Mouse (Mus musculus) CH12.LX (cell line): ENCODE results near the gene Rep15. TPM values are rescaled to one million over a fixed set of nuclear protein-coding genes. Genes with fewer than 3 reads are reported as not detected.

Experiments used
- DNase-seq: peaks from one replicate; pipeline ENCODE4 v3.0.0-alpha.2; 2013; ENCODE audit errors: extremely low read depth
- H3K27ac ChIP-seq: 2 replicates; pipeline ENCODE4 v1.5.1; 2012; ENCODE audit warnings: low read depth, mild to moderate bottlenecking, control low read depth, moderate library complexity; ENCODE audit not compliant: insufficient read depth
- H3K27me3 ChIP-seq: replicated peaks from 2 replicates; pipeline ENCODE3; 2012; ENCODE audit warnings: inconsistent platforms
- H3K36me3 ChIP-seq, 2 experiments: replicated peaks in 1 of 2; 2 replicates each; pipeline versions ENCODE3 to v1.6.1; 2012; ENCODE audit warnings: inconsistent platforms in 1 of 2, low read length in 1 of 2, mild to moderate bottlenecking in 1 of 2, mixed read lengths in 1 of 2, moderate library complexity in 1 of 2; ENCODE audit not compliant: control insufficient read depth in 1 of 2, insufficient read depth in 1 of 2
- H3K4me1 ChIP-seq, 2 experiments: 2 replicates each; pipeline ENCODE4 v1.6.1; 2012; ENCODE audit warnings: inconsistent platforms in 1 of 2, moderate library complexity in 1 of 2; ENCODE audit not compliant: insufficient read depth in 2 of 2, control insufficient read depth in 1 of 2
- H3K4me2 ChIP-seq: 2 replicates; pipeline ENCODE4 v1.6.1; 2012; ENCODE audit warnings: low read depth, mild to moderate bottlenecking, control low read depth; ENCODE audit not compliant: poor library complexity, insufficient read depth, severe bottlenecking
- H3K4me3 ChIP-seq, 3 experiments: fragments of 150-350 bp in 1 of 3; sonication (generic) in 1 of 3; replicated peaks in 1 of 3; 2 replicates each; pipeline versions ENCODE3 to v1.5.1; 2011 to 2012; ENCODE audit warnings: low read depth in 2 of 3, low read length in 2 of 3, mild to moderate bottlenecking in 2 of 3, moderate library complexity in 2 of 3, control low read depth in 1 of 3, improper control_type of control experiment in 1 of 3, inconsistent platforms in 1 of 3, mixed read lengths in 1 of 3; ENCODE audit not compliant: poor library complexity in 1 of 3
- H3K79me2 ChIP-seq: replicated peaks from 2 replicates; pipeline ENCODE4 v1.6.1; 2012; ENCODE audit warnings: mild to moderate bottlenecking, moderate library complexity; ENCODE audit not compliant: control insufficient read depth, poor library complexity, insufficient read depth, severe bottlenecking; ENCODE audit errors: extremely low read depth
- H3K9ac ChIP-seq: 2 replicates; pipeline ENCODE4 v1.6.1; 2012; ENCODE audit warnings: low read depth, mild to moderate bottlenecking, control low read depth, moderate library complexity; ENCODE audit not compliant: insufficient read depth
- H3K9me3 ChIP-seq: replicated peaks from 2 replicates; pipeline ENCODE3; 2012; ENCODE audit warnings: low read length, inconsistent platforms, mixed read lengths
- BHLHE40 ChIP-seq: IDR thresholded peaks from 2 replicates; pipeline ENCODE4 v1.6.1; 2011; ENCODE audit warnings: mild to moderate bottlenecking, low read depth, low read length, improper control_type of control experiment
- CHD1 ChIP-seq: IDR thresholded peaks from 2 replicates; pipeline ENCODE4 v1.6.1; 2012; ENCODE audit warnings: low read depth, low read length, improper control_type of control experiment, inconsistent platforms
- CHD2 ChIP-seq: IDR thresholded peaks from 2 replicates; pipeline ENCODE4 v1.6.1; 2011; ENCODE audit warnings: low read length, improper control_type of control experiment
- CTCF ChIP-seq, 2 experiments: IDR thresholded peaks in 1 of 2; conservative IDR thresholded peaks in 1 of 2; 2 replicates each; pipeline ENCODE4 v1.5.1; 2011 to 2012; ENCODE audit warnings: low read depth in 2 of 2, low read length in 2 of 2, improper control_type of control experiment in 1 of 2, inconsistent platforms in 1 of 2, mild to moderate bottlenecking in 1 of 2, moderate library complexity in 1 of 2
- ELF1 ChIP-seq: IDR thresholded peaks from 2 replicates; pipeline ENCODE4 v1.6.1; 2014; ENCODE audit warnings: low read depth, mild to moderate bottlenecking, inconsistent platforms, low read length, improper control_type of control experiment
- JUN ChIP-seq: IDR thresholded peaks from 2 replicates; pipeline ENCODE4 v1.6.1; 2011; ENCODE audit warnings: low read depth, mild to moderate bottlenecking, low read length, improper control_type of control experiment, moderate library complexity; ENCODE audit not compliant: insufficient read depth
- MAFK ChIP-seq: IDR thresholded peaks from 2 replicates; pipeline ENCODE4 v1.6.1; 2011; ENCODE audit warnings: low read length, improper control_type of control experiment; ENCODE audit not compliant: insufficient replicate concordance
- MAZ ChIP-seq: IDR thresholded peaks from 2 replicates; pipeline ENCODE4 v1.6.1; 2012; ENCODE audit warnings: low read depth, mild to moderate bottlenecking, inconsistent platforms, low read length, improper control_type of control experiment, moderate library complexity
- MEF2A ChIP-seq: IDR thresholded peaks from 2 replicates; pipeline ENCODE4 v1.6.1; 2014; ENCODE audit warnings: low read depth, mild to moderate bottlenecking, inconsistent platforms, low read length, improper control_type of control experiment, borderline replicate concordance
- NELFE ChIP-seq: IDR thresholded peaks from 2 replicates; pipeline ENCODE4 v1.6.1; 2011; ENCODE audit warnings: low read depth, low read length, improper control_type of control experiment
- NRF1 ChIP-seq: IDR thresholded peaks from 2 replicates; pipeline ENCODE4 v1.6.1; 2014; ENCODE audit warnings: low read depth, mild to moderate bottlenecking, inconsistent platforms, low read length, improper control_type of control experiment, moderate library complexity
- POLR2A ChIP-seq: IDR thresholded peaks from 2 replicates; pipeline ENCODE4 v1.6.1; 2011; ENCODE audit warnings: low read depth, mild to moderate bottlenecking, improper control_type of control experiment, low read length
- POLR2AphosphoS2 ChIP-seq: IDR thresholded peaks from 2 replicates; pipeline ENCODE4 v1.6.1; 2011; ENCODE audit warnings: low read depth, low read length, improper control_type of control experiment
- RCOR1 ChIP-seq: conservative IDR thresholded peaks from 2 replicates; pipeline ENCODE4 v1.6.1; 2012; ENCODE audit warnings: low read depth, mild to moderate bottlenecking, inconsistent platforms, low read length, improper control_type of control experiment
- SMC3 ChIP-seq: IDR thresholded peaks from 2 replicates; pipeline ENCODE4 v1.6.1; 2011; ENCODE audit warnings: low read depth, low read length, improper control_type of control experiment
- TBP ChIP-seq: conservative IDR thresholded peaks from 2 replicates; pipeline ENCODE4 v1.6.1; 2011; ENCODE audit warnings: low read depth, low read length, improper control_type of control experiment
- TCF12 ChIP-seq: IDR thresholded peaks from 2 replicates; pipeline ENCODE4 v1.6.1; 2014; ENCODE audit warnings: low read depth, mild to moderate bottlenecking, inconsistent platforms, low read length, improper control_type of control experiment
- UBTF ChIP-seq: IDR thresholded peaks from 2 replicates; pipeline ENCODE4 v1.6.1; 2012; ENCODE audit warnings: low read depth, mild to moderate bottlenecking, inconsistent platforms, low read length, improper control_type of control experiment, moderate library complexity
- USF1 ChIP-seq: IDR thresholded peaks from 2 replicates; pipeline ENCODE4 v1.6.1; 2014; ENCODE audit warnings: low read depth, mild to moderate bottlenecking, inconsistent platforms, low read length, improper control_type of control experiment
- ZC3H11A ChIP-seq: IDR thresholded peaks from 2 replicates; pipeline ENCODE4 v1.6.1; 2012; ENCODE audit warnings: low read depth, mild to moderate bottlenecking, inconsistent platforms, low read length, improper control_type of control experiment
- ZNF384 ChIP-seq: IDR thresholded peaks from 2 replicates; pipeline ENCODE4 v1.6.1; 2012; ENCODE audit warnings: low read depth, low read length, improper control_type of control experiment, inconsistent platforms
- dilution Hi-C: fragments of 300-500 bp; cut with MboI; formaldehyde crosslinking; loops from 2 replicates; pipeline ENCODE4 v1.14.3; 2020; ENCODE audit warnings: low sequenced_read_pairs; ENCODE audit not compliant: extremely low pct_unique_long_range_greater_than_20kb, extremely low pct_ligation_motif_present
- in situ Hi-C: fragments of 300-500 bp; cut with MboI; formaldehyde crosslinking; loops from 3 replicates; pipeline ENCODE4 v1.14.3; 2019; ENCODE audit warnings: low sequenced_read_pairs, low pct_ligation_motif_present, low pct_unique_long_range_greater_than_20kb, mixed read lengths
- polyA plus RNA-seq: library from polyadenylated mRNA; unstranded; fragments of >175 nt; gene quantifications from 2 replicates; pipeline ENCODE4 v1.2.1, GENCODE M21; 2012; ENCODE audit warnings: low read depth; ENCODE audit not compliant: insufficient read length
- total RNA-seq, 2 experiments: library from RNA; depleted of rRNA; stranded (reverse); fragments of 300-350 nt in 1 of 2; fragments of >200 nt in 1 of 2; gene quantifications; 2 replicates each; pipeline ENCODE4 v1.2.3; 2012 to 2014

The Rep15 gene
- total and polyA plus RNA-seq, 3 experiments, result 0.08 to 0.14 TPM; not detected in 1

GRCm38 (mm10) chr6:147053785-147054646, 21.6 kb downstream of the Rep15 start:
- Histone ChIP-seq H3K9ac (no peak overlapping the region), H3K4me3 (no peak overlapping the region), H3K4me1 (no peaks in the 10 kb centered on the region), H3K27ac (no peak overlapping the region), H3K36me3 (peaks cover 73 to 97% of the 10 kb centered on the region in 2 experiments), H3K4me2 (no peak overlapping the region), H3K27me3 (no peaks in the 10 kb centered on the region), H3K9me3 (no peaks in the 10 kb centered on the region), H3K79me2 (no peaks in the 10 kb centered on the region; the same call in none of the 2 replicates)
- in situ Hi-C loops, result no loop called here
- dilution Hi-C loops, result no loop called here
- no peak for DNase-seq
- TF ChIP-seq CHD2 (no peak), ZC3H11A (no peak), JUN (no peak), ZNF384 (no peak), TCF12 (no peak), NRF1 (no peak), RCOR1 (no peak), BHLHE40 (no peak), CTCF (conservative IDR thresholded peaks at IDR 0.05 in 1 of 2, IDR thresholded peaks at IDR 0.05 in 1 of 2; ENCODE audit: low read depth in 2 of 2, low read length in 2 of 2) (no peak)

- H3K9ac ChIP-seq, result no peak overlapping the region
- H3K27me3 ChIP-seq, result no peaks in the 10 kb centered on the region
- no peaks in the 10 kb centered on the region for H3K4me1 ChIP-seq
- dilution Hi-C loops, result no loop called here
- no peak for TF ChIP-seq POLR2AphosphoS2
- no peak for TF ChIP-seq SMC3
- in situ Hi-C loops, result no loop called here
- no peak overlapping the region for H3K4me3 ChIP-seq
- no peaks in the 10 kb centered on the region; the same call in none of the 2 replicates for H3K79me2 ChIP-seq
- no peak overlapping the region for H3K4me2 ChIP-seq
- H3K27ac ChIP-seq, result no peak overlapping the region
- peaks cover 74 to 97% of the 10 kb centered on the region in 2 experiments for H3K36me3 ChIP-seq
- H3K9me3 ChIP-seq, result no peaks in the 10 kb centered on the region
- DNase-seq, result no peak
Observed at GRCm38 (mm10) chr6:147055374-147055977, 23.1 kb downstream of the Rep15 start.

GRCm38 (mm10) chr6:147059326-147059725, 26.9 kb downstream of the Rep15 start:
- DNase-seq, result no peak
- dilution Hi-C loops, result no loop called here
- TF ChIP-seq ZC3H11A, result no peak
- TF ChIP-seq ZNF384, result no peak
- TF ChIP-seq RCOR1, result no peak
- TF ChIP-seq POLR2A, result no peak
- TF ChIP-seq UBTF, result no peak
- no peak for TF ChIP-seq ELF1
- no peak for TF ChIP-seq NRF1
- no peak for TF ChIP-seq MEF2A
- no peak for TF ChIP-seq NELFE
- no peak for TF ChIP-seq SMC3
- TF ChIP-seq POLR2AphosphoS2, result no peak
- TF ChIP-seq TBP, result no peak
- TF ChIP-seq MAZ, result no peak
- TF ChIP-seq USF1, result no peak
- no peak for TF ChIP-seq CHD1
- TF ChIP-seq MAFK, result no peak
- no peak for TF ChIP-seq CTCF (conservative IDR thresholded peaks at IDR 0.05 in 1 of 2, IDR thresholded peaks at IDR 0.05 in 1 of 2; ENCODE audit: low read depth in 2 of 2, low read length in 2 of 2)
- TF ChIP-seq JUN, result no peak
- TF ChIP-seq, all 38 proteins: peak for 0

More at GRCm38 (mm10) chr6:147059326-147059725, 26.9 kb downstream of the Rep15 start:
- Histone ChIP-seq H3K9ac (no peak overlapping the region), H3K4me3 (no peak overlapping the region), H3K4me1 (no peaks in the 10 kb centered on the region), H3K4me2 (no peak overlapping the region), H3K27ac (no peak overlapping the region), H3K9me3 (no peaks in the 10 kb centered on the region), H3K36me3 (peaks cover 75 to 98% of the 10 kb centered on the region in 2 experiments), H3K27me3 (no peaks in the 10 kb centered on the region), H3K79me2 (no peaks in the 10 kb centered on the region; the same call in none of the 2 replicates)
- in situ Hi-C loops, result no loop called here
